Mouse (Mus musculus) G1E (cell line): ENCODE data around the gene Pcca.

Experiments used
- CTCF ChIP-seq: IDR thresholded peaks from 2 replicates; pipeline ENCODE4 v1.5.1; 2012; ENCODE audit warnings: low read depth, low read length, inconsistent platforms, mixed read lengths
- GATA1 ChIP-seq: IDR thresholded peaks from 2 replicates; pipeline ENCODE4 v1.6.1; 2012; ENCODE audit warnings: borderline replicate concordance, low read length, inconsistent platforms, mixed read lengths

DNA sequence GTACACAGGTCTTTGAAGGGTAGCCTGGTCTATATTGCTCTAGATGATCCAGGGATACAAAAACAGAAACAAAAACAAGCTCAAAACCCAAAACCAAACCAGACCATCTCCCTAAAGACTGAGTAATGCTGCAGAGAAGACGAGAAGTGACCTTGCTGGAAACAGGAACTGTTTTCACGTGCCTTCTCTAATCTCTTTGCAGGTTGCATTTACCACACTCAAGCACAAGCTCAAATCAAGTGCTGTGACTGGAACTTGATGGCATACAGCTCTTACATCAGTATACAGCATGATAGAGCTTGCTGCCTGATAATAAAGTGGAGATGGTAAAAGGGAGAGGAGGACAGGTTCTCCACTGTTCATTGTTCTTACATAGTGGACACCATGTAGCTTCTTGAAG, 74.2 kb downstream of the Pcca start:
- TF ChIP-seq CTCF (no peak), GATA1 (no peak)
